Mouse (Mus musculus): ENCODE data around the gene Clstn1. TPM values are rescaled to one million over a fixed set of nuclear protein-coding genes. Genes with fewer than 3 reads are reported as not detected.

Clstn1 gene
- total and polyA plus RNA-seq, 3 experiments: 6.1 to 26.6 TPM; not detected in 1

GRCm38 (mm10) chr4:149594913-149595581 lies 8.8 kb downstream of the Clstn1 start:
- Histone ChIP-seq H3K4me3 (ENCODE audit: control insufficient read depth in 1 of 2, insufficient read depth in 1 of 2, low read depth in 2 of 2, low read length in 2 of 2) (no peak overlapping the region), H3K36me3 (ENCODE audit: control insufficient read depth in 1 of 2, insufficient read depth in 2 of 2, low read length in 2 of 2) (no peaks in the 10 kb centered on the region), H3K9ac (ENCODE audit: control insufficient read depth, low read depth, low read length, poor library complexity, severe bottlenecking) (no peak overlapping the region), H3K27me3 (ENCODE audit: control insufficient read depth in 1 of 2, insufficient read depth in 2 of 2, low read length in 2 of 2) (peaks cover 9% of the 10 kb centered on the region in 2 experiments), H3K9me3 (replicated peaks; ENCODE audit: insufficient read depth, low read length) (no peaks in the 10 kb centered on the region), H3K79me2 (ENCODE audit: control insufficient read depth, insufficient read depth, low read length, poor library complexity) (no peaks in the 10 kb centered on the region), H3K27ac (ENCODE audit: control insufficient read depth, low read depth, low read length) (no peak overlapping the region), H3K4me1 (ENCODE audit: control insufficient read depth in 1 of 2, insufficient read depth in 2 of 2, low read length in 2 of 2) (no peaks in the 10 kb centered on the region)
- TF ChIP-seq USF1 (IDR thresholded peaks at IDR 0.05; ENCODE audit: low read depth, low read length): no peak
- no peak for TF ChIP-seq EP300 (IDR thresholded peaks at IDR 0.05; ENCODE audit: low read depth in 1 of 2, low read length in 2 of 2)
- TF ChIP-seq POLR2AphosphoS5 (IDR thresholded peaks at IDR 0.05; ENCODE audit: borderline replicate concordance, low read depth, low read length): no peak
- no peak for TF ChIP-seq TBP (IDR thresholded peaks at IDR 0.05; ENCODE audit: low read depth, low read length)
- TF ChIP-seq ETS1 (IDR thresholded peaks at IDR 0.05; ENCODE audit: low read depth, low read length): no peak
- no peak for TF ChIP-seq SMC3 (IDR thresholded peaks at IDR 0.05; ENCODE audit: low read depth, low read length)
- DNase-seq (ENCODE audit: low read depth, low spot score): no peak

DNA sequence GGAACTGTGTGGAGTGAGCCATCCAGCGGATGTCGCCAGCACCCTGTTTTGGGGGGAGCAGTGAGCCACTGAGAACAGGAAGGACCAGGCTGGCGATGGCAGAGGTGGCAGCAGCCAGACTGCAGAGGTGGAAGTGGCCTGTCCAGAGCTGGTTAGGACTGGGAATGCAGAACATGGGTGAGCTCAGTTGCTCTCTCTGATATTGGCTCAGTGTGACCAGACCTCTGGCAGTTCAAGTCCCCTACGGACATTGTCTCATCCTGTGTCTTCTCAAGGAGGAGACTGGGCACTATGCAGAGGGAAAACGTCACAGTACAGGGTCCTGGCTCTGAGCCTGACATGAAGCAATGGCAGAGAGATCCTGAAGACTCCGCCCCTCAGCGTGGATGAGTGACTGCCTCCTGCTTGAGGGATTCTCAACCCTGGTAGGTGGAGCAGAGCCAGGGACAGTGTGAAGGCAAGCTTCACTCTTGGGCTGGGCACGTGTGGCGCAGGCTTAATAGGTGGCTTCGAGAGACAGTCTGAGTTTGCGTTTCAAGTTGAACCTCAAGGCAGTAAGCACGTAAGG lies 11.5 kb downstream of the Clstn1 start:
- Histone ChIP-seq H3K36me3 (ENCODE audit: control insufficient read depth in 1 of 2, insufficient read depth in 2 of 2, low read length in 2 of 2) (no peaks in the 10 kb centered on the region), H3K9ac (ENCODE audit: control insufficient read depth, low read depth, low read length, poor library complexity, severe bottlenecking) (no peak overlapping the region), H3K9me3 (replicated peaks; ENCODE audit: insufficient read depth, low read length) (no peaks in the 10 kb centered on the region), H3K4me3 (ENCODE audit: control insufficient read depth in 1 of 2, insufficient read depth in 1 of 2, low read depth in 2 of 2, low read length in 2 of 2) (no peak overlapping the region), H3K79me2 (ENCODE audit: control insufficient read depth, insufficient read depth, low read length, poor library complexity) (no peaks in the 10 kb centered on the region), H3K27me3 (ENCODE audit: control insufficient read depth in 1 of 2, insufficient read depth in 2 of 2, low read length in 2 of 2) (peaks cover 9 to 13% of the 10 kb centered on the region in 2 experiments), H3K4me1 (ENCODE audit: control insufficient read depth in 1 of 2, insufficient read depth in 2 of 2, low read length in 2 of 2) (no peaks in the 10 kb centered on the region), H3K27ac (ENCODE audit: control insufficient read depth, low read depth, low read length) (no peak overlapping the region)
- TF ChIP-seq GATA1 (IDR thresholded peaks at IDR 0.05; ENCODE audit: low read depth, low read length): no peak
- TF ChIP-seq KAT2A (conservative IDR thresholded peaks at IDR 0.05; ENCODE audit: low read depth, low read length): no peak
- no peak for TF ChIP-seq MEF2A (IDR thresholded peaks at IDR 0.05; ENCODE audit: extremely low read depth, insufficient replicate concordance, low read depth, low read length, poor library complexity, severe bottlenecking)
- no peak for TF ChIP-seq MAZ (IDR thresholded peaks at IDR 0.05; ENCODE audit: low read depth, low read length)
- TF ChIP-seq CTCF (IDR thresholded peaks at IDR 0.05 in 2 of 3, conservative IDR thresholded peaks at IDR 0.05 in 1 of 3; ENCODE audit: control insufficient read depth in 1 of 3, insufficient read depth in 1 of 3, low read depth in 2 of 3, low read length in 3 of 3, poor library complexity in 1 of 3, severe bottlenecking in 1 of 3): no peak
- no peak for TF ChIP-seq MAX (IDR thresholded peaks at IDR 0.05; ENCODE audit: low read length)
- TF ChIP-seq MXI1 (IDR thresholded peaks at IDR 0.05; ENCODE audit: low read depth, low read length): no peak
- no peak for DNase-seq (ENCODE audit: low read depth, low spot score)

- Histone ChIP-seq H3K36me3 (ENCODE audit: control insufficient read depth in 1 of 2, insufficient read depth in 2 of 2, low read length in 2 of 2) (no peaks in the 10 kb centered on the region), H3K9ac (ENCODE audit: control insufficient read depth, low read depth, low read length, poor library complexity, severe bottlenecking) (no peak overlapping the region)
These were observed 13.3 kb downstream of the Clstn1 start for GRCm38 (mm10) chr4:149599549-149599948.

More at GRCm38 (mm10) chr4:149599549-149599948, 13.3 kb downstream of the Clstn1 start:
- H3K9me3 ChIP-seq (replicated peaks; ENCODE audit: insufficient read depth, low read length): no peaks in the 10 kb centered on the region
- no peaks in the 10 kb centered on the region for H3K79me2 ChIP-seq (ENCODE audit: control insufficient read depth, insufficient read depth, low read length, poor library complexity)
- no peaks in the 10 kb centered on the region for H3K4me1 ChIP-seq (ENCODE audit: control insufficient read depth in 1 of 2, insufficient read depth in 2 of 2, low read length in 2 of 2)
- no peak for DNase-seq (ENCODE audit: low read depth, low spot score)
- no peak overlapping the region for H3K4me3 ChIP-seq (ENCODE audit: control insufficient read depth in 1 of 2, insufficient read depth in 1 of 2, low read depth in 2 of 2, low read length in 2 of 2)
- peaks cover 9 to 11% of the 10 kb centered on the region in 2 experiments for H3K27me3 ChIP-seq (ENCODE audit: control insufficient read depth in 1 of 2, insufficient read depth in 2 of 2, low read length in 2 of 2)
- no peak overlapping the region for H3K27ac ChIP-seq (ENCODE audit: control insufficient read depth, low read depth, low read length)
- TF ChIP-seq POLR2AphosphoS5 (IDR thresholded peaks at IDR 0.05; ENCODE audit: borderline replicate concordance, low read depth, low read length): no peak
- no peak for TF ChIP-seq ZC3H11A (IDR thresholded peaks at IDR 0.05; ENCODE audit: low read depth, low read length)
- TF ChIP-seq ZMIZ1 (IDR thresholded peaks at IDR 0.05; ENCODE audit: low read depth, low read length): no peak
- TF ChIP-seq POLR2AphosphoS2 (IDR thresholded peaks at IDR 0.05; ENCODE audit: low read length): no peak
- no peak for TF ChIP-seq ETS1 (IDR thresholded peaks at IDR 0.05; ENCODE audit: low read depth, low read length)
- TF ChIP-seq CTCF (IDR thresholded peaks at IDR 0.05 in 2 of 3, conservative IDR thresholded peaks at IDR 0.05 in 1 of 3; ENCODE audit: control insufficient read depth in 1 of 3, insufficient read depth in 1 of 3, low read depth in 2 of 3, low read length in 3 of 3, poor library complexity in 1 of 3, severe bottlenecking in 1 of 3): no peak
- no peak for TF ChIP-seq BHLHE40 (IDR thresholded peaks at IDR 0.05; ENCODE audit: borderline replicate concordance, low read depth, low read length)
- no peak for TF ChIP-seq USF1 (IDR thresholded peaks at IDR 0.05; ENCODE audit: low read depth, low read length)
- no peak for TF ChIP-seq SMC3 (IDR thresholded peaks at IDR 0.05; ENCODE audit: low read depth, low read length)
- TF ChIP-seq POLR2A (IDR thresholded peaks at IDR 0.05; ENCODE audit: control insufficient read depth in 1 of 2, insufficient read depth in 1 of 2, low read depth in 1 of 2, low read length in 2 of 2, poor library complexity in 1 of 2): no peak
- TF ChIP-seq SIN3A (IDR thresholded peaks at IDR 0.05; ENCODE audit: low read length): no peak
